Mouse (Mus musculus) olfactory bulb, adult 2 months (tissue): ENCODE measurements around the gene 4930519G04Rik.

ENCODE experiments used
- CTCF ChIP-seq: fragments of 200-500 bp; IDR thresholded peaks from 2 replicates; pipeline ENCODE4 v1.5.1; 2012; ENCODE audit warnings: low read depth, mild to moderate bottlenecking, low read length, moderate library complexity; ENCODE audit not compliant: insufficient read depth
- POLR2A ChIP-seq: fragments of 200-500 bp; IDR thresholded peaks from 2 replicates; pipeline ENCODE4 v1.6.1; 2012; ENCODE audit warnings: mild to moderate bottlenecking, low read depth, low read length, moderate library complexity; ENCODE audit not compliant: insufficient read depth

- TF ChIP-seq CTCF (peak; percentile 36; the same call in 1 of the 2 replicates), POLR2A (no peak)
These were observed 48.5 kb upstream of the 4930519G04Rik start for GRCm38 (mm10) chr5:114804958-114805357.
